Mouse (Mus musculus): ENCODE measurements around the gene Dnajc10. TPM values are rescaled to one million over a fixed set of nuclear protein-coding genes. Genes with fewer than 3 reads are reported as not detected.

Dnajc10 gene
- polyA plus RNA-seq, 1 experiment from 2014 or later, result 43.8 TPM

DNA sequence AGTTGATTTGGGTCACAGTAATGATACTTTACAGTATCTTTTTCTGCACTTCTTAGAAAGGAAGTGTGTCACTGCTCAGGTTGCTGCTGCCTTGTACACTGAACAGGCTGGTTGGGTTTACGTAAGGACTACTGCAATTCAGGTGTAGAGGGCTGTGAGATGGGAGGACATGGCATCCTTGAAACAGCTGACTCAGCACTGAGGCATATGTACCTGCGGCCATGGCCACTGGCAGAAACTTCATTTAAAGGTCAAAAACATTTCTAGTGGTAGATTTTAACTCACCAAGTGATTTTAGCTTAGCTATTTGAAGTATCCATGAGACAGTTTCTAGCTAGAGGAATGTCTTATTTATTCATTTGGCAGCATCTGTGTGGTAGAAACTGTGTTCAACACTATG is 10.5 kb downstream of the Dnajc10 start:
- no peak overlapping the region for H3K27ac ChIP-seq (ENCODE audit: low read length)
- 93% methylated on average over 2 of the region's 2 CpGs for WGBS
- H3K4me2 ChIP-seq (replicated peaks; ENCODE audit: low read depth, low read length), result no peak overlapping the region
- DNase-seq (ENCODE audit: low spot score) (no peak), ATAC-seq (no peak)
- H3K27me3 ChIP-seq (replicated peaks; ENCODE audit: insufficient read depth, low read length), result no peaks in the 10 kb centered on the region
- H3K4me3 ChIP-seq (ENCODE audit: low read depth, low read length), result no peak overlapping the region
- no peaks in the 10 kb centered on the region for H3K9me3 ChIP-seq (ENCODE audit: low read length)
- H3K4me1 ChIP-seq (ENCODE audit: insufficient read depth, low read depth, low read length), result no peaks in the 10 kb centered on the region
- TF ChIP-seq EP300 (IDR thresholded peaks at IDR 0.05), result no peak
- no peak for TF ChIP-seq CTCF (IDR thresholded peaks at IDR 0.05)
- H3K36me3 ChIP-seq (ENCODE audit: insufficient read depth, low read length), result peaks cover 27% of the 10 kb centered on the region; the same call in 1 of the 2 replicates
- no peak overlapping the region for H3K9ac ChIP-seq (replicated peaks; ENCODE audit: low read depth)

DNA sequence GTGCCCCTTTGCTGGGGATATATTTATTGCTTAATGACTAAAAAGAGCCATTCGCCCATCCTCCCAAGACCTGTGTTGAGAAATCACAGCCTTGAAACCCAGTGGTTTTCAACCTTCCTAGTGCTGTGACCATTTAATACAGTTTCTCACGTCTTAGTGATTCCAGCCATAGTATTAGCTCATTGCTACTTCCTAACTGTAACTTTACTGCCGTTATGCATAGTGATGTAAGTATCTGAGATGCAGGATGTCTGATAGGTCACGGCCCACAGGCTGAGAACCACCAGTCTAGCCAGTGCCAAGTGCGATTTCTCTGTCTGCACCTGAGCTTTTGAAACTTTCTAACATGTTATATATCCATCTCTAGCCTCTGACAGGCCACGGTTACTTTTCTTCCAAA is 12.0 kb downstream of the Dnajc10 start:
- H3K4me1 ChIP-seq (ENCODE audit: insufficient read depth, low read depth, low read length), result no peaks in the 10 kb centered on the region
- H3K9ac ChIP-seq (replicated peaks; ENCODE audit: low read depth), result no peak overlapping the region
- TF ChIP-seq EP300 (IDR thresholded peaks at IDR 0.05) (no peak), CTCF (IDR thresholded peaks at IDR 0.05) (no peak)
- H3K27me3 ChIP-seq (replicated peaks; ENCODE audit: insufficient read depth, low read length), result no peaks in the 10 kb centered on the region
- DNase-seq (ENCODE audit: low spot score) (no peak), ATAC-seq (no peak)
- H3K36me3 ChIP-seq (ENCODE audit: insufficient read depth, low read length), result peaks cover 24% of the 10 kb centered on the region; the same call in 1 of the 2 replicates
- no peak overlapping the region for H3K4me2 ChIP-seq (replicated peaks; ENCODE audit: low read depth, low read length)
- WGBS, result 88% methylated on average over 6 of the region's 6 CpGs
- H3K27ac ChIP-seq (ENCODE audit: low read length), result no peak overlapping the region
- H3K9me3 ChIP-seq (ENCODE audit: low read length), result no peaks in the 10 kb centered on the region
- no peak overlapping the region for H3K4me3 ChIP-seq (ENCODE audit: low read depth, low read length)

DNA sequence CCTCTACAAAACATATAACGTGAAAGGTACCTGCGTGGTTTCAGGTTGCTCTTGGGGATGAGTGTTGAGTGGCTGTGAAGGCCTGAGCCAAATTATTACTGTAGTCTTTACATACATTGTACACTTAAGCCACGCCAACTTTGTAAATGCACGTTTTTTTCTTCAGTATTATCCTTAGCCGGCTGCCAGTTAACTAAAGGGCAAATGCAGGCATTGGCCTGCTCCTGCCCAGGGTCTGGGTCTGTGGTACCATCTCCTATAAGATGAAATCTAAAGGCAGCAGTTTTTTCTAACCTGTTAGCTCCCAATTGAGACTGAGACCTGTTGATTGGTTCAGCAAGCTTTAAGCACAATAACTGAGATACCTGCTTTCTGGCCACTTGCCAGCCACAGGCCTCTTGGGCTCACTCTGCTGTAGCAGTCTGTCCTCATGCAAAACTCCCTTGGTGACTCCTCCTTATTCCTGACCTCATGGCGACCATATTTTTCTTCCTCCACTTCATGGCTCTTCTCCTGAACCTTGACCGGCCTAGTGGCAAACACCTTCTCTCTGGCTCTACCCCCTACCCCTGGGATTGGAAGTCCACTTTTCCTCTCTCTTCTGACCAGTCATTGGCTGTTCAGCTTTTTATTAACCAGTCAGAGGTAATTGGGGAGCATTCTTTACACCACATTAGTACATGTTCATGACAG is 13.8 kb downstream of the Dnajc10 start:
- no peak for DNase-seq (ENCODE audit: low spot score)
- H3K36me3 ChIP-seq (ENCODE audit: insufficient read depth, low read length), result peaks cover 21% of the 10 kb centered on the region; the same call in 1 of the 2 replicates
- ATAC-seq, result no peak
- no peak for TF ChIP-seq EP300 (IDR thresholded peaks at IDR 0.05)
- TF ChIP-seq CTCF (IDR thresholded peaks at IDR 0.05), result no peak
- 92% methylated on average over 7 of the region's 7 CpGs for WGBS
- no peaks in the 10 kb centered on the region for H3K9me3 ChIP-seq (ENCODE audit: low read length)
- no peaks in the 10 kb centered on the region for H3K4me1 ChIP-seq (ENCODE audit: insufficient read depth, low read depth, low read length)
- H3K9ac ChIP-seq (replicated peaks; ENCODE audit: low read depth), result no peak overlapping the region
- H3K4me3 ChIP-seq (ENCODE audit: low read depth, low read length), result no peak overlapping the region
- H3K4me2 ChIP-seq (replicated peaks; ENCODE audit: low read depth, low read length), result no peak overlapping the region
- H3K27ac ChIP-seq (ENCODE audit: low read length), result no peak overlapping the region
- H3K27me3 ChIP-seq (replicated peaks; ENCODE audit: insufficient read depth, low read length), result no peaks in the 10 kb centered on the region

GRCm38 (mm10) chr2:80340537-80340936 is 25.3 kb downstream of the Dnajc10 start:
- Histone ChIP-seq H3K27me3 (replicated peaks; ENCODE audit: insufficient read depth, low read length) (no peaks in the 10 kb centered on the region), H3K4me2 (replicated peaks; ENCODE audit: low read depth, low read length) (no peak overlapping the region), H3K36me3 (ENCODE audit: insufficient read depth, low read length) (peaks cover 36% of the 10 kb centered on the region; the same call in 1 of the 2 replicates), H3K4me1 (ENCODE audit: insufficient read depth, low read depth, low read length) (no peaks in the 10 kb centered on the region), H3K4me3 (ENCODE audit: low read depth, low read length) (no peak overlapping the region), H3K9ac (replicated peaks; ENCODE audit: low read depth) (no peak overlapping the region), H3K9me3 (ENCODE audit: low read length) (no peaks in the 10 kb centered on the region), H3K27ac (ENCODE audit: low read length) (no peak overlapping the region)
- ATAC-seq (no peak), DNase-seq (ENCODE audit: low spot score) (no peak)
- 95% methylated on average over 9 of the region's 9 CpGs for WGBS
- TF ChIP-seq EP300 (IDR thresholded peaks at IDR 0.05) (no peak), CTCF (IDR thresholded peaks at IDR 0.05) (no peak)

GRCm38 (mm10) chr2:80354531-80354930 is 39.3 kb downstream of the Dnajc10 start:
- ATAC-seq (no peak), DNase-seq (ENCODE audit: low spot score) (no peak)
- no peak overlapping the region for H3K4me2 ChIP-seq (replicated peaks; ENCODE audit: low read depth, low read length)
- no peak overlapping the region for H3K27ac ChIP-seq (ENCODE audit: low read length)
- TF ChIP-seq EP300 (IDR thresholded peaks at IDR 0.05) (no peak), CTCF (IDR thresholded peaks at IDR 0.05) (no peak)
- no peaks in the 10 kb centered on the region for H3K9me3 ChIP-seq (ENCODE audit: low read length)
- WGBS, result 81% methylated on average over 4 of the region's 4 CpGs
- no peak overlapping the region for H3K4me3 ChIP-seq (ENCODE audit: low read depth, low read length)
- H3K4me1 ChIP-seq (ENCODE audit: insufficient read depth, low read depth, low read length), result no peaks in the 10 kb centered on the region
- no peaks in the 10 kb centered on the region for H3K27me3 ChIP-seq (replicated peaks; ENCODE audit: insufficient read depth, low read length)
- no peak overlapping the region for H3K9ac ChIP-seq (replicated peaks; ENCODE audit: low read depth)
- H3K36me3 ChIP-seq (ENCODE audit: insufficient read depth, low read length), result peaks cover 9% of the 10 kb centered on the region; the same call in 1 of the 2 replicates

DNA sequence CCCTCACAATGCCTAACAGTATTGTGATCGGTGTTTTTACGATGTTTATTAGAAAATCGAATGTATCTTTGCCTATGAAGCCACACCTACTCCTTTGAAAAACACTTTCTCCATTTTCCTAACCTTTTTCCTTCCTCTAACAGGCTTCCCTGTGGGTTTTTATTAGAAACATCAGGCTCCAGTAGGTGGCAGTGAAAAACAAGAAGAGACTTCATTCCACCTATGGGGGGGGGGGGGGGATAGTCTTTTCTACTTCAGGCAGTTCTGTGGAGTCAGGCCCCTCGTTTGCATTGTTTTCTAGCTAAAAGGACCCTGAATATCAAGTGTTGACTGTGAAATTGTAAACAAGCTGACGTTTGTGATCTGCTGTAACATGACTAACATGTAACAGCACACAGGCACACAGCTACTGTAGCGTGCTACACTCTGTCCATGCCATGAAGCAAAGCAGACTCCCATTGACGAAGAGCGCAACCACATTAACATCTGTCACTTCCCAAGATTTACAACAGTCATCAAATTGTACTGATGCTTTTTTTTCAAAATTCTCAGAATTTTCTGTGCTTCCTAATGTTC is 41.5 kb downstream of the Dnajc10 start:
- Histone ChIP-seq H3K4me1 (ENCODE audit: insufficient read depth, low read depth, low read length) (no peaks in the 10 kb centered on the region), H3K27ac (ENCODE audit: low read length) (no peak overlapping the region), H3K4me3 (ENCODE audit: low read depth, low read length) (no peak overlapping the region), H3K9ac (replicated peaks; ENCODE audit: low read depth) (no peak overlapping the region), H3K36me3 (ENCODE audit: insufficient read depth, low read length) (peaks cover 9% of the 10 kb centered on the region; the same call in 1 of the 2 replicates), H3K4me2 (replicated peaks; ENCODE audit: low read depth, low read length) (no peak overlapping the region), H3K27me3 (replicated peaks; ENCODE audit: insufficient read depth, low read length) (no peaks in the 10 kb centered on the region), H3K9me3 (ENCODE audit: low read length) (no peaks in the 10 kb centered on the region)
- ATAC-seq (peak; percentile 30; the same call in 1 of the 2 replicates), DNase-seq (ENCODE audit: low spot score) (peak; percentile 49)
- TF ChIP-seq CTCF (IDR thresholded peaks at IDR 0.05) (peak; percentile 55), EP300 (IDR thresholded peaks at IDR 0.05) (no peak)
- WGBS, result 48% methylated on average over 8 of the region's 8 CpGs
